Mouse (Mus musculus) G1E (cell line): Measurements from ENCODE around the gene Vmn1r19. TPM values are rescaled to one million over a fixed set of nuclear protein-coding genes. Genes with fewer than 3 reads are reported as not detected.

Experiments
- polyA plus RNA-seq: library from polyadenylated mRNA; stranded (reverse); fragments of >175 nt; gene quantifications from 2 replicates; pipeline ENCODE4 v1.2.3, GENCODE M21; 2012
- total RNA-seq, 2 experiments: library from RNA; stranded (forward) in 1 of 2; stranded (reverse) in 1 of 2; fragments of 200-1000 nt in 1 of 2; fragments of >200 nt in 1 of 2; fragmentation: Nextera tagmentation in 1 of 2; gene quantifications; 2 replicates each; pipeline ENCODE4 v1.2.3; 2014 to 2017

Gene Vmn1r19
- total and polyA plus RNA-seq, 3 experiments = not detected

Other genes starting within 250 kb of the Vmn1r19 start
- gene Vmn1r12, start 246.9 kb upstream of the Vmn1r19 start, total RNA-seq (2014; fragmentation: Nextera tagmentation) = not detected in 2 replicates
- under 0.01 and 0.05 TPM in 2 replicates for gene Vmn1r12, start 246.9 kb upstream of the Vmn1r19 start, total RNA-seq (2017)
- gene Vmn1r12, start 246.9 kb upstream of the Vmn1r19 start, polyA plus RNA-seq = not detected in 2 replicates
- not detected in 2 replicates for gene Vmn1r13, start 200.5 kb upstream of the Vmn1r19 start, total RNA-seq (2014; fragmentation: Nextera tagmentation)
- under 0.01 and 0.33 TPM in 2 replicates for gene Vmn1r13, start 200.5 kb upstream of the Vmn1r19 start, total RNA-seq (2017)
- not detected in 2 replicates for gene Vmn1r13, start 200.5 kb upstream of the Vmn1r19 start, polyA plus RNA-seq
- not detected in 2 replicates for gene Vmn1r14, start 172.1 kb upstream of the Vmn1r19 start, total RNA-seq (2014; fragmentation: Nextera tagmentation)
- 0.06 and 0.22 TPM in 2 replicates for gene Vmn1r14, start 172.1 kb upstream of the Vmn1r19 start, total RNA-seq (2017)
- gene Vmn1r14, start 172.1 kb upstream of the Vmn1r19 start, polyA plus RNA-seq = not detected in 2 replicates
- gene Vmn1r15, start 145.8 kb upstream of the Vmn1r19 start, total RNA-seq (2014; fragmentation: Nextera tagmentation) = not detected in 2 replicates
- 0.38 TPM in 1 of 2 replicates, not detected in the other for gene Vmn1r15, start 145.8 kb upstream of the Vmn1r19 start, total RNA-seq (2017)
- gene Vmn1r15, start 145.8 kb upstream of the Vmn1r19 start, polyA plus RNA-seq = not detected in 2 replicates
- not detected in 2 replicates for gene Vmn1r16, start 74.3 kb upstream of the Vmn1r19 start, total RNA-seq (2014; fragmentation: Nextera tagmentation)
- gene Vmn1r16, start 74.3 kb upstream of the Vmn1r19 start, total RNA-seq (2017) = 0.05 and 0.06 TPM in 2 replicates
- not detected in 2 replicates for gene Vmn1r16, start 74.3 kb upstream of the Vmn1r19 start, polyA plus RNA-seq
- not detected in 2 replicates for gene Vmn1r17, start 40.1 kb upstream of the Vmn1r19 start, total RNA-seq (2014; fragmentation: Nextera tagmentation)
- 0.17 TPM in 1 of 2 replicates, not detected in the other for gene Vmn1r17, start 40.1 kb upstream of the Vmn1r19 start, total RNA-seq (2017)
- gene Vmn1r17, start 40.1 kb upstream of the Vmn1r19 start, polyA plus RNA-seq = not detected in 2 replicates
- not detected in 2 replicates for gene Vmn1r18, start 8.0 kb upstream of the Vmn1r19 start, total RNA-seq (2014; fragmentation: Nextera tagmentation)
- gene Vmn1r18, start 8.0 kb upstream of the Vmn1r19 start, total RNA-seq (2017) = 0.06 and 0.16 TPM in 2 replicates
- not detected in 2 replicates for gene Vmn1r18, start 8.0 kb upstream of the Vmn1r19 start, polyA plus RNA-seq
- gene Vmn1r20, start 25.1 kb downstream of the Vmn1r19 start, total RNA-seq (2014; fragmentation: Nextera tagmentation) = not detected in 2 replicates
- 0.06 and 0.11 TPM in 2 replicates for gene Vmn1r20, start 25.1 kb downstream of the Vmn1r19 start, total RNA-seq (2017)
- not detected in 2 replicates for gene Vmn1r20, start 25.1 kb downstream of the Vmn1r19 start, polyA plus RNA-seq
- gene Ppm1k, start 131.7 kb downstream of the Vmn1r19 start, total RNA-seq (2014; fragmentation: Nextera tagmentation) = 2.1 and 2.4 TPM in 2 replicates
- gene Ppm1k, start 131.7 kb downstream of the Vmn1r19 start, total RNA-seq (2017) = 3.9 and 4.6 TPM in 2 replicates
- 0.05 and 0.34 TPM in 2 replicates for gene Ppm1k, start 131.7 kb downstream of the Vmn1r19 start, polyA plus RNA-seq
- 1.1 TPM in 1 of 2 replicates, not detected in the other for gene Herc6, start 177.2 kb downstream of the Vmn1r19 start, total RNA-seq (2014; fragmentation: Nextera tagmentation)
- under 0.01 and 0.22 TPM in 2 replicates for gene Herc6, start 177.2 kb downstream of the Vmn1r19 start, total RNA-seq (2017)
- gene Herc6, start 177.2 kb downstream of the Vmn1r19 start, polyA plus RNA-seq = not detected in 2 replicates